Mouse (Mus musculus) lung, postnatal 0 days (tissue): ENCODE results near the gene Bahcc1. TPM values are rescaled to one million over a fixed set of nuclear protein-coding genes. Genes with fewer than 3 reads are reported as not detected.

Source experiments
- ATAC-seq: fragments of 200-750 bp; cut with Nextera tagmentation; 2 replicates; pipeline ENCODE4 v1.8.0; 2017; ENCODE audit warnings: moderate library complexity
- DNase-seq: peaks from one replicate; pipeline ENCODE4 v3.0.0-alpha.2; 2016; ENCODE audit warnings: low spot score
- H3K27ac ChIP-seq: fragments of 300-500 bp; sonication (generic); 2 replicates; pipeline ENCODE4 v1.5.1; 2014; ENCODE audit warnings: antibody characterized with exemption, mild to moderate bottlenecking, low read length, mixed read lengths
- H3K27me3 ChIP-seq: fragments of 300-500 bp; sonication (generic); replicated peaks from 2 replicates; pipeline ENCODE4 v1.6.1; 2014; ENCODE audit warnings: low read length, mixed read lengths; ENCODE audit not compliant: insufficient read depth
- H3K36me3 ChIP-seq: fragments of 300-500 bp; sonication (generic); 2 replicates; pipeline ENCODE4 v1.6.1; 2014; ENCODE audit warnings: low read length, mixed read lengths; ENCODE audit not compliant: insufficient read depth
- H3K4me1 ChIP-seq: fragments of 300-500 bp; sonication (generic); 2 replicates; pipeline ENCODE4 v1.6.1; 2014; ENCODE audit warnings: antibody characterized with exemption, low read depth, low read length, mixed read lengths; ENCODE audit not compliant: insufficient read depth
- H3K4me2 ChIP-seq: fragments of 300-500 bp; sonication (generic); replicated peaks from 2 replicates; pipeline ENCODE4 v1.6.1; 2014; ENCODE audit warnings: low read depth, mild to moderate bottlenecking, low read length, moderate library complexity, mixed read lengths
- H3K4me3 ChIP-seq: fragments of 300-500 bp; sonication (generic); 2 replicates; pipeline ENCODE4 v1.5.1; 2014; ENCODE audit warnings: low read depth, low read length
- H3K9ac ChIP-seq: fragments of 300-500 bp; sonication (generic); replicated peaks from 2 replicates; pipeline ENCODE4 v1.6.1; 2014; ENCODE audit warnings: low read depth, mild to moderate bottlenecking
- H3K9me3 ChIP-seq: fragments of 300-500 bp; sonication (generic); 2 replicates; pipeline ENCODE4 v1.6.1; 2016; ENCODE audit warnings: low read length, mixed read lengths
- CTCF ChIP-seq: IDR thresholded peaks from 2 replicates; pipeline ENCODE4 v1.5.1; 2016; ENCODE audit warnings: antibody characterized with exemption, mild to moderate bottlenecking
- EP300 ChIP-seq: IDR thresholded peaks from 2 replicates; pipeline ENCODE4 v1.6.1; 2016; ENCODE audit warnings: antibody characterized with exemption, mild to moderate bottlenecking, control low read depth
- WGBS: fragments of 180-500 bp; shearing (Covaris S2); extraction: QIAGEN DNeasy Blood & Tissue Kit; methylation state at CpG from one replicate; pipeline ENCODE4 v1.1.7; 2014; 5-methylcytosine and 5-hydroxymethylcytosine counted together
- polyA plus RNA-seq: library from polyadenylated mRNA; unstranded; fragments of >200 nt; fragmentation: Nextera tagmentation; extraction: Ambion mirVana; gene quantifications from 2 replicates; pipeline ENCODE4 v1.2.1, GENCODE M21; 2015

The Bahcc1 gene
- polyA plus RNA-seq, 1 experiment from 2014 or later, result 6.6 TPM

DNA sequence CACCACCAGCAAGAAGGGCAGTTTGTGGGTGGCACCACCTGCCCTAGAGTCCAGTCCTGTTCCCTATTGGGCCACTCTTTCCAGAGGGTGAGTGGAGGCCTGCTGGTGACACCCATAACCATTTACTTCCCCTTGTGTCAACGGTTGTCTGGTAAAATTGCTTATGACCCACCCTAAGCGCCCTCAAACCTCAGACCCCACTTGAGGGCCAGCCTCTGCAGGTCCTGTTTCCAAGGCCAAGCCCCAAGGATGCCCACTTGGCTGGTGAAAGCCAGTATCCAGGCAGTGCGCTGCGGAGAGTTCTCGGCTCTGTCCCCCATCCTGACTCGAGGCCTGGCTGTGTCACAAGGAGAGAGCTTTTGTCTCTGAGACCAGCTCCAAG lies 28.0 kb downstream of the Bahcc1 start:
- ATAC-seq (no peak), DNase-seq (no peak)
- no peak overlapping the region for H3K27ac ChIP-seq
- peaks cover 45% of the 10 kb centered on the region for H3K4me1 ChIP-seq
- TF ChIP-seq CTCF (no peak), EP300 (no peak)
- H3K4me3 ChIP-seq, result no peak overlapping the region
- no peak overlapping the region for H3K4me2 ChIP-seq
- 69% methylated on average over 6 of the region's 6 CpGs for WGBS
- H3K9ac ChIP-seq, result no peak overlapping the region
- no peaks in the 10 kb centered on the region for H3K9me3 ChIP-seq
- no peaks in the 10 kb centered on the region for H3K36me3 ChIP-seq
- H3K27me3 ChIP-seq, result no peaks in the 10 kb centered on the region

DNA sequence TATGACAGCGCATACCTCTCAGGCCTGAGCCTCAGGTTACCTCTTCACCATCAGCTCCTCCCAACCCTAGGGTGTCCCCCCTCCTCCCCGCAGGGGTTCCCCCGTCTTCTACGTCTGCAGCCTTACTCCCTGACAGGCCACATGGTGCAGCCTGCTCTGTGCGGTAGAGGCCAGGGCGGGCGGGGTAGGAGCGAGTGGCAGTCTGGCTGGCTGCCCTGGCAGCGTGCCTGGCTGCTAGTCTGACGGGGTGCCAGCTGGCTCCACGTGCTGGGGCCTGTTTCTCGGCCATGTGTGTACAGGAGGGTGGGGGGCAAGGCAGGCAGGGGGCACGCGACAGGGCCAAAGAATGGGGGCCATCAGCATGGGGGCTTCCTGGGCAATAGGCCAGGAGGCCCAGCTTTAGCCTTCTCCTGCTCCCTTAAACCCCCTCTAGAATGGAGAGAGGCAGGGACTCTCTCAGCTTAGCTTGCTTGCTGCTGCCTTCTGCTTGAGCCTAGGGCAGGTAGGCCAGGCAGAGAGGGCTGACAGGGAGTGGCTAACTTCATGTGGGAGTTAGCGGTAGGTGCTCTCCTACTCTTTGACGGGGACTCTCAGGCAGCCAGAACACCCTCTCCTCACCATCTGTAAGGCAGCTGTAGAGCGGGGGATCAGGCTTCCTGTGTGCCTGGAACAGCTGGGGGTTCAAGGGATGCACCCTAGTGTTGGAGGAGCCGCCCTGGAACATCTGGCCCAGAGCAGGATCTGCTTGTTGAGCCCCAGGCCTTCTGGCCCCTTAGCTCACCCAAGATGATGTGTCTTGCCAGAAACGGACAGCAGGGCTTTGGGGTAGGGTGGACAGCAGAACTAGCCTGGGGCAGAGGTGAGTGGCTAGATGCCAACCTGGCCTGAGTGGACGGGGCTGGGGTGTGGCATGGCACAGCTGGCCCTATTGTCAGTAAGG lies 28.9 kb downstream of the Bahcc1 start:
- peak overlapping the region; percentile 1 for H3K4me2 ChIP-seq
- peak; percentile 91 for DNase-seq
- no peak overlapping the region for H3K9ac ChIP-seq
- WGBS, result 6% methylated on average over 18 of the region's 20 CpGs
- H3K4me1 ChIP-seq, result peaks cover 36% of the 10 kb centered on the region
- H3K36me3 ChIP-seq, result no peaks in the 10 kb centered on the region
- no peaks in the 10 kb centered on the region for H3K27me3 ChIP-seq
- TF ChIP-seq CTCF, result no peak
- TF ChIP-seq EP300, result 0 out of 2 replicates have a peak, but pooled peaks have one; percentile 9
- H3K27ac ChIP-seq, result peak overlapping the region; percentile 74
- no peaks in the 10 kb centered on the region for H3K9me3 ChIP-seq
- H3K4me3 ChIP-seq, result no peak overlapping the region
- ATAC-seq, result peak; percentile 84

DNA sequence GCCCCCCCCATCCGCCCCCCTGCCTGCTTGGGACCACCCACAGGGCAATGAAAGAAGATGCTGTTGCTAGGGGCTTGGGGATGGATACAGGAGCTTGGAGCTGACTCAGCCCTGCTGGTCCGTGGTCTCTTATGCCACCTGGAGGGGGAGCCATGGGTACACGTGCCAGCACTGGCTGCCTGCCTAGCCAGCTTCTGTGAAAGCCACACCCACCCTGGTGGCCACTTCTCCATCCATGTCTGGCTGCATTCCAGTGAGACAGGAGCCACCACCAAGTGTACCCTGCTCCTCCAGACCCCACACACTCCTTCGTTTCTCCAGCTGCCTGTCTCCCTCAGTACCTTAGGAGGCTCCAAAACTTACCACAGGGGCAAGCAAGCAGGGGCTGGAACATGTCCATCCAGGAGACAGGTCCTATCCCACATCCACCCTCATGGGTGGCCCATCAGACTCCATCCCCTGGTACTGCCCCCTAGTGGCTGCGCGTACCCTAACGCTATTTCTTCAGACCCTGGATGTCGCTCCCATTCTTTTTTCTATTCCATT lies 29.7 kb downstream of the Bahcc1 start:
- Histone ChIP-seq H3K27ac (peak overlapping the region; percentile 74), H3K4me2 (peak overlapping the region; percentile 1), H3K9me3 (no peaks in the 10 kb centered on the region), H3K36me3 (no peaks in the 10 kb centered on the region), H3K9ac (no peak overlapping the region), H3K4me1 (peaks cover 34% of the 10 kb centered on the region), H3K27me3 (no peaks in the 10 kb centered on the region), H3K4me3 (no peak overlapping the region)
- DNase-seq (peak; percentile 95), ATAC-seq (peak; percentile 65)
- 0 out of 2 replicates have a peak, but pooled peaks have one; percentile 59 for TF ChIP-seq EP300
- TF ChIP-seq CTCF, result peak; percentile 82
- WGBS, result 12% methylated on average over 8 of the region's 8 CpGs

DNA sequence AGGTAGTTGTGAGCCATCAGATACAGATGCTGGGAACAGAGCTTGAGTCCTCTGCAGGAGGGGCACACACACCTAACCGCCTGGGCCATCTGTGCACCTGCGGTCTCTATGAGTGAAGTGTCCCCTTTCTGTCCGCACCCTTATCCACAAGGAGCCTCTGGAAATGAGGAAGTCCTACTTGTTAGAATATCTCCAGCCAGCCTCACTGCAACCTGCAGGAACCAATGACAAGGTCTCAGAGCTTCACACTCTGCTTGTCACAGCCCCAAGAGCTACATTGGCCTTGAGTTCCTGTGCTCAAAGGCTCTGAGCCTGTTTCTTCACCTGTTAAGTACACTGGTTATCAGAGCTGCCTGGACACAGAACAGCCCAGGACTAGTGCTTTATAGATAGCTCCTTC lies 30.4 kb downstream of the Bahcc1 start:
- WGBS, result 71% methylated on average over 3 of the region's 3 CpGs
- H3K4me2 ChIP-seq, result no peak overlapping the region
- H3K36me3 ChIP-seq, result no peaks in the 10 kb centered on the region
- no peak overlapping the region for H3K27ac ChIP-seq
- no peaks in the 10 kb centered on the region for H3K9me3 ChIP-seq
- no peaks in the 10 kb centered on the region for H3K27me3 ChIP-seq
- DNase-seq, result peak; percentile 41
- no peak overlapping the region for H3K9ac ChIP-seq
- no peak for TF ChIP-seq CTCF
- TF ChIP-seq EP300, result no peak
- peaks cover 34% of the 10 kb centered on the region for H3K4me1 ChIP-seq
- no peak for ATAC-seq
- H3K4me3 ChIP-seq, result no peak overlapping the region

DNA sequence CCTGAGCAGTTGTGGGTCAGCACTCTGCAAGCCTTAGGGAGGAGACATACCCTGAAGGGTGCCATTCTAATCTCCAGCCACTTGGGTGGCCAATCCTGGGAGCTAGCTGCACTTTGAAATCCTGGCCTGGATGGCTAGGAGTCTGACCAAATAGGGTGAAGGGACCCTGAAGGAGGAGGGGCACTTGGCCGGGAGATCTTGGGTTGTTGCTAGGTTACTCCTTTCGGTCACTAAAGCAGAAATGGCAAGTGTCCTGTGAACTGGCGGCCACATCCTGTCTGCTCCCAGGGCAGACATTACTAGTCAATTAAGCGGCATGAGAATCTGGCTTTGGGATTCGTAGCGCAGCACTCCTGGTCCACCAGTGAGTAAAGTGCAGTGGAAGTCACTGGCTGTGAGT lies 31.3 kb downstream of the Bahcc1 start:
- Histone ChIP-seq H3K9me3 (no peaks in the 10 kb centered on the region), H3K4me2 (no peak overlapping the region), H3K4me3 (no peak overlapping the region), H3K4me1 (peaks cover 31% of the 10 kb centered on the region), H3K9ac (no peak overlapping the region), H3K27ac (no peak overlapping the region), H3K36me3 (no peaks in the 10 kb centered on the region), H3K27me3 (no peaks in the 10 kb centered on the region)
- 61% methylated on average over 6 of the region's 6 CpGs for WGBS
- DNase-seq (no peak), ATAC-seq (no peak)
- TF ChIP-seq EP300, result no peak
- TF ChIP-seq CTCF, result no peak

DNA sequence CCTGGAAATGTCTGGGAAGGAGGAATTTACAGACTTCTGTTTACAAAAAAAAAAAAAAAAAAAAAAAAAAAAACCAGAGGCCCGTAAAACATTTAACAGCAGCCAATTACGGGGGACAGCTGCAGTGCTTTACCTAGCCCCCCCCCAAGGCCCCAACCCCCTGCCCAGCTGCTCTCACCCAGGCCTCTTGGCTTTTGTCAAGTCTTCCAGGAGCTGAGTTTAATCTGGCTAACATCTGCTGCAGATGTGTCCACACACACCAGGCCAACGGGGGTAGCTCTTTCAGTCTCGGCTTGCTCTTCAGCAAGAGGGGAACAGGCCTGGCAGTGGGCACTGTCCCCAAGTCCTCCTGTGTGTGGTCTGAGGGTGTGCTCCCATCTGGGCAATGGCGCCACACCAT lies 32.7 kb downstream of the Bahcc1 start:
- Histone ChIP-seq H3K9ac (no peak overlapping the region), H3K27ac (no peak overlapping the region)
- DNase-seq, result no peak

More for the DNA sequence above, 32.7 kb downstream of the Bahcc1 start:
- no peak for TF ChIP-seq CTCF
- no peak for TF ChIP-seq EP300
- H3K9me3 ChIP-seq, result no peaks in the 10 kb centered on the region
- WGBS, result 49% methylated on average over 5 of the region's 5 CpGs
- H3K27me3 ChIP-seq, result no peaks in the 10 kb centered on the region
- no peaks in the 10 kb centered on the region for H3K36me3 ChIP-seq
- H3K4me2 ChIP-seq, result no peak overlapping the region
- peaks cover 24% of the 10 kb centered on the region for H3K4me1 ChIP-seq
- no peak for ATAC-seq
- H3K4me3 ChIP-seq, result no peak overlapping the region
